In genomic region chr2:30794179-30795108, GRCm38 (mm10) we compare ENCODE assay signal across 8 mouse cellular contexts. TPM values are rescaled to one million over a fixed set of nuclear protein-coding genes. Genes with fewer than 3 reads are reported as not detected.
DNase-seq lines count a peak whose midpoint lies in the region; ATAC-seq and TF ChIP-seq lines count a peak whose summit lies in the region.

No protein-coding gene starts in this region.

- H3K36me3 ChIP-seq in heart, embryonic 10.5 days, result no peaks in the 10 kb centered on the region
- no peaks in the 10 kb centered on the region for H3K36me3 ChIP-seq in kidney, embryonic 14.5 days (ENCODE audit: control insufficient read depth, insufficient read depth, low read length)
- no peaks in the 10 kb centered on the region for H3K36me3 ChIP-seq in limb, embryonic 14.5 days (ENCODE audit: control insufficient read depth, insufficient read depth, low read length)
- no peaks in the 10 kb centered on the region for H3K36me3 ChIP-seq in midbrain, embryonic 16.5 days (ENCODE audit: control insufficient read depth, insufficient read depth, low read length)
- no peaks in the 10 kb centered on the region for H3K36me3 ChIP-seq in spleen, adult 2 months (ENCODE audit: control insufficient read depth, insufficient read depth, low read length)

- TF ChIP-seq CTCF in embryonic fibroblast, embryonic 13.5 days (IDR thresholded peaks at IDR 0.05; ENCODE audit: borderline replicate concordance, insufficient read depth, low read length), result peak; percentile 97
- TF ChIP-seq CTCF in spleen, adult 2 months (IDR thresholded peaks at IDR 0.05; ENCODE audit: extremely low read depth, insufficient read depth, insufficient read length, insufficient replicate concordance), result peak; percentile 99

- TF ChIP-seq POLR2A in embryonic fibroblast, embryonic 13.5 days (IDR thresholded peaks at IDR 0.05; ENCODE audit: low read depth, low read length), result peak; percentile 43; the same call in 1 of the 2 replicates
- TF ChIP-seq POLR2A in limb, embryonic 14.5 days (IDR thresholded peaks at IDR 0.05; ENCODE audit: borderline replicate concordance, extremely low read depth, insufficient read depth, insufficient read length), result 0 out of 2 replicates have a peak, but pooled peaks have one; percentile 15
- TF ChIP-seq POLR2A in spleen, adult 2 months (IDR thresholded peaks at IDR 0.05; ENCODE audit: low read depth, low read length), result no peak

- peak overlapping the region; percentile 12; the same call in 1 of the 2 replicates for H3K9ac ChIP-seq in kidney, embryonic 14.5 days (ENCODE audit: low read depth, low read length)
- H3K9ac ChIP-seq in limb, embryonic 14.5 days (ENCODE audit: low read depth, low read length, severe bottlenecking), result peak overlapping the region; percentile 55
- H3K9ac ChIP-seq in midbrain, embryonic 16.5 days (ENCODE audit: low read depth, low read length), result peak overlapping the region; percentile 65

- peak; percentile 97 to 98 for DNase-seq in B cell, adult 2 months
- DNase-seq in brain, adult 2 months (ENCODE audit: low read depth, low spot score), result peak; percentile 95
- peak; percentile 94 for DNase-seq in heart, embryonic 10.5 days (ENCODE audit: low spot score)
- DNase-seq in limb, embryonic 14.5 days (ENCODE audit: low spot score), result peak; percentile 87
- peak; percentile 79 to 89 for DNase-seq in spleen, adult 2 months (ENCODE audit: low read depth in 1 of 2, low spot score in 2 of 2)

- peak overlapping the region; percentile 17; the same call in 1 of the 2 replicates for H3K4me3 ChIP-seq in embryonic fibroblast, embryonic 13.5 days (ENCODE audit: insufficient read depth, low read length)
- peak overlapping the region; percentile 57 for H3K4me3 ChIP-seq in heart, embryonic 10.5 days
- H3K4me3 ChIP-seq in kidney, embryonic 14.5 days (ENCODE audit: low read length), result peak overlapping the region; percentile 26
- peak overlapping the region; percentile 38 for H3K4me3 ChIP-seq in limb, embryonic 14.5 days (replicated peaks; ENCODE audit: low read length)
- H3K4me3 ChIP-seq in midbrain, embryonic 16.5 days (ENCODE audit: low read depth, low read length), result peak overlapping the region; percentile 39
- peak overlapping the region; percentile 46; the same call in 1 of the 2 replicates for H3K4me3 ChIP-seq in spleen, adult 2 months (ENCODE audit: extremely low read depth, insufficient read depth, insufficient read length)

- no peaks in the 10 kb centered on the region for H3K9me3 ChIP-seq in heart, embryonic 10.5 days
- H3K9me3 ChIP-seq in kidney, embryonic 14.5 days (ENCODE audit: control insufficient read depth, low read length), result no peaks in the 10 kb centered on the region
- no peaks in the 10 kb centered on the region for H3K9me3 ChIP-seq in limb, embryonic 14.5 days (ENCODE audit: control insufficient read depth, low read length)
- no peaks in the 10 kb centered on the region for H3K9me3 ChIP-seq in midbrain, embryonic 16.5 days (replicated peaks; ENCODE audit: control insufficient read depth, low read length, poor library complexity, severe bottlenecking)

- peaks cover 6% of the 10 kb centered on the region; the same call in 1 of the 2 replicates for H3K4me1 ChIP-seq in embryonic fibroblast, embryonic 13.5 days (ENCODE audit: control insufficient read depth, insufficient read depth, low read length)
- H3K4me1 ChIP-seq in heart, embryonic 10.5 days, result peaks cover 32% of the 10 kb centered on the region
- peaks cover 20% of the 10 kb centered on the region for H3K4me1 ChIP-seq in kidney, embryonic 14.5 days (ENCODE audit: control insufficient read depth, insufficient read depth, low read length)
- H3K4me1 ChIP-seq in limb, embryonic 14.5 days (ENCODE audit: control insufficient read depth, insufficient read depth, low read length), result peaks cover 19% of the 10 kb centered on the region
- peaks cover 24% of the 10 kb centered on the region for H3K4me1 ChIP-seq in midbrain, embryonic 16.5 days (ENCODE audit: control insufficient read depth, insufficient read depth, low read length)
- peaks cover 2% of the 10 kb centered on the region; the same call in 1 of the 2 replicates for H3K4me1 ChIP-seq in spleen, adult 2 months (ENCODE audit: control insufficient read depth, insufficient read depth, insufficient read length)

- H3K4me2 ChIP-seq in kidney, embryonic 14.5 days (replicated peaks; ENCODE audit: low read depth, low read length), result peak overlapping the region; percentile 45
- peak overlapping the region; percentile 60 for H3K4me2 ChIP-seq in limb, embryonic 14.5 days (replicated peaks; ENCODE audit: low read depth, low read length, severe bottlenecking)
- peak overlapping the region; percentile 60 for H3K4me2 ChIP-seq in midbrain, embryonic 16.5 days (ENCODE audit: low read length)

- WGBS in heart, embryonic 10.5 days, result 6% methylated on average over 48 of the region's 48 CpGs
- 5% methylated on average over 48 of the region's 48 CpGs for WGBS in kidney, embryonic 14.5 days
- WGBS in limb, embryonic 14.5 days, result 6% methylated on average over 48 of the region's 48 CpGs
- 5% methylated on average over 48 of the region's 48 CpGs for WGBS in midbrain, embryonic 16.5 days
- 4% methylated on average over 48 of the region's 48 CpGs for WGBS in spleen, adult 2 months

- H3K27me3 ChIP-seq in heart, embryonic 10.5 days (ENCODE audit: insufficient read depth, poor library complexity, severe bottlenecking), result peaks cover 27% of the 10 kb centered on the region
- no peaks in the 10 kb centered on the region for H3K27me3 ChIP-seq in kidney, embryonic 14.5 days (ENCODE audit: control insufficient read depth, insufficient read depth, low read length)
- H3K27me3 ChIP-seq in limb, embryonic 14.5 days (ENCODE audit: control insufficient read depth, insufficient read depth, low read length), result no peaks in the 10 kb centered on the region
- H3K27me3 ChIP-seq in midbrain, embryonic 16.5 days (ENCODE audit: control insufficient read depth, insufficient read depth, low read depth, low read length), result no peaks in the 10 kb centered on the region
- no peaks in the 10 kb centered on the region for H3K27me3 ChIP-seq in spleen, adult 2 months (ENCODE audit: control insufficient read depth, insufficient read depth, low read length)

- peak; percentile 79 for ATAC-seq in kidney, embryonic 14.5 days (ENCODE audit: low FRiP score, low TSS enrichment)
- peak; percentile 81 for ATAC-seq in limb, embryonic 14.5 days (ENCODE audit: low FRiP score, low read depth)
- ATAC-seq in midbrain, embryonic 16.5 days, result peak; percentile 58

- H3K27ac ChIP-seq in embryonic fibroblast, embryonic 13.5 days (ENCODE audit: insufficient read depth, low read length), result peak overlapping the region; percentile 66
- peak overlapping the region; percentile 87 for H3K27ac ChIP-seq in heart, embryonic 10.5 days
- H3K27ac ChIP-seq in kidney, embryonic 14.5 days (ENCODE audit: low read depth, low read length), result peak overlapping the region; percentile 12; the same call in 1 of the 2 replicates
- H3K27ac ChIP-seq in limb, embryonic 14.5 days (replicated peaks; ENCODE audit: low read depth, low read length), result peak overlapping the region; percentile 70
- H3K27ac ChIP-seq in midbrain, embryonic 16.5 days (ENCODE audit: low read length), result peak overlapping the region; percentile 73
- 0 out of 2 replicates have a peak overlapping the region, but pooled peaks have one; percentile 23 for H3K27ac ChIP-seq in spleen, adult 2 months (ENCODE audit: insufficient read depth, low read length)

RNA-seq across cellular contexts. Expression of gene 1700001O22Rik, which starts 9.0 kb away (rescaled TPM):
- polyA plus RNA-seq in embryonic fibroblast, embryonic 13.5 days (2011; ENCODE audit: insufficient read length, low read depth, missing spikeins), result not detected in 2 replicates
- polyA plus RNA-seq in heart, embryonic 10.5 days (2016; fragmentation: Nextera tagmentation; extraction: Ambion mirVana), result 1.3 and 1.8 TPM in 2 replicates
- polyA plus RNA-seq in kidney, embryonic 14.5 days (2014; fragmentation: Nextera tagmentation; extraction: Ambion mirVana), result 3.8 and 4.2 TPM in 2 replicates
- 3.3 and 3.4 TPM in 2 replicates for polyA plus RNA-seq in limb, embryonic 14.5 days (2012; rRNA removed)
- 2.7 and 3.4 TPM in 2 replicates for polyA plus RNA-seq in limb, embryonic 14.5 days (2014; fragmentation: Nextera tagmentation; extraction: Ambion mirVana)
- 0.99 and 2.1 TPM in 2 replicates for polyA plus RNA-seq in midbrain, embryonic 16.5 days (2015; fragmentation: Nextera tagmentation; extraction: Ambion mirVana)
- 0.46 and 0.67 TPM in 2 replicates for polyA plus RNA-seq in spleen, adult 2 months (2012; rRNA removed)

RNA-seq across cellular contexts. Expression of gene Ntmt1, which starts 13.2 kb away (rescaled TPM):
- 25.6 and 30.3 TPM in 2 replicates for polyA plus RNA-seq in embryonic fibroblast, embryonic 13.5 days (2011; ENCODE audit: insufficient read length, low read depth, missing spikeins)
- 102 and 116 TPM in 2 replicates for polyA plus RNA-seq in heart, embryonic 10.5 days (2016; fragmentation: Nextera tagmentation; extraction: Ambion mirVana)
- 95.6 and 101 TPM in 2 replicates for polyA plus RNA-seq in kidney, embryonic 14.5 days (2014; fragmentation: Nextera tagmentation; extraction: Ambion mirVana)
- 59.5 and 66.8 TPM in 2 replicates for polyA plus RNA-seq in limb, embryonic 14.5 days (2012; rRNA removed)
- 84.2 and 91.0 TPM in 2 replicates for polyA plus RNA-seq in limb, embryonic 14.5 days (2014; fragmentation: Nextera tagmentation; extraction: Ambion mirVana)
- 105 and 109 TPM in 2 replicates for polyA plus RNA-seq in midbrain, embryonic 16.5 days (2015; fragmentation: Nextera tagmentation; extraction: Ambion mirVana)
- 16.6 and 21.7 TPM in 2 replicates for polyA plus RNA-seq in spleen, adult 2 months (2012; rRNA removed)

RNA-seq across cellular contexts. Expression of gene Asb6, which starts 35.7 kb away (rescaled TPM):
- 20.2 and 26.0 TPM in 2 replicates for polyA plus RNA-seq in embryonic fibroblast, embryonic 13.5 days (2011; ENCODE audit: insufficient read length, low read depth, missing spikeins)
- 31.3 and 40.1 TPM in 2 replicates for polyA plus RNA-seq in heart, embryonic 10.5 days (2016; fragmentation: Nextera tagmentation; extraction: Ambion mirVana)
- 29.7 and 33.3 TPM in 2 replicates for polyA plus RNA-seq in kidney, embryonic 14.5 days (2014; fragmentation: Nextera tagmentation; extraction: Ambion mirVana)
- polyA plus RNA-seq in limb, embryonic 14.5 days (2012; rRNA removed), result 36.8 and 48.7 TPM in 2 replicates
- 29.5 and 31.8 TPM in 2 replicates for polyA plus RNA-seq in limb, embryonic 14.5 days (2014; fragmentation: Nextera tagmentation; extraction: Ambion mirVana)
- 41.7 and 48.0 TPM in 2 replicates for polyA plus RNA-seq in midbrain, embryonic 16.5 days (2015; fragmentation: Nextera tagmentation; extraction: Ambion mirVana)
- 51.5 and 61.7 TPM in 2 replicates for polyA plus RNA-seq in spleen, adult 2 months (2012; rRNA removed)

RNA-seq across cellular contexts. Expression of gene Prrx2, which starts 40.3 kb away (rescaled TPM):
- 130 and 154 TPM in 2 replicates for polyA plus RNA-seq in embryonic fibroblast, embryonic 13.5 days (2011; ENCODE audit: insufficient read length, low read depth, missing spikeins)
- polyA plus RNA-seq in heart, embryonic 10.5 days (2016; fragmentation: Nextera tagmentation; extraction: Ambion mirVana), result 49.1 and 73.9 TPM in 2 replicates
- polyA plus RNA-seq in kidney, embryonic 14.5 days (2014; fragmentation: Nextera tagmentation; extraction: Ambion mirVana), result 15.3 and 20.1 TPM in 2 replicates
- polyA plus RNA-seq in limb, embryonic 14.5 days (2012; rRNA removed), result 176 and 268 TPM in 2 replicates
- 93.1 and 112 TPM in 2 replicates for polyA plus RNA-seq in limb, embryonic 14.5 days (2014; fragmentation: Nextera tagmentation; extraction: Ambion mirVana)
- 1.8 and 2.4 TPM in 2 replicates for polyA plus RNA-seq in midbrain, embryonic 16.5 days (2015; fragmentation: Nextera tagmentation; extraction: Ambion mirVana)
- polyA plus RNA-seq in spleen, adult 2 months (2012; rRNA removed), result 14.7 and 16.8 TPM in 2 replicates

Comparison
In these comparisons a context has a peak if more than half of its experiments do, and no peak if none do; other contexts are left out.
1. Peak in every context shown above with its lines: DNase-seq, ATAC-seq, H3K4me3 ChIP-seq and H3K27ac ChIP-seq.
2. H3K27ac ChIP-seq: peak in every context shown above with its lines; median percentile 87 in heart, embryonic 10.5 days; 73 in midbrain, embryonic 16.5 days; 70 in limb, embryonic 14.5 days; 66 in embryonic fibroblast, embryonic 13.5 days; 23 in spleen, adult 2 months; 12 in kidney, embryonic 14.5 days.
3. H3K9ac ChIP-seq: peak in every context shown above with its lines; median percentile 65 in midbrain, embryonic 16.5 days; 55 in limb, embryonic 14.5 days; 12 in kidney, embryonic 14.5 days.